9 mouse cellular contexts compared by ENCODE assay signal in genomic region chr1:35385430-35385829, GRCm38 (mm10).
DNase-seq lines count a peak whose midpoint lies in the region; ATAC-seq lines count a peak whose summit lies in the region.
"Had no signal": no experiment of that assay in that cellular context is flagged by ENCODE, and none has a peak within 500 bp of the region (broad histone marks: within the 10 kb centered on the region; RNA-seq: fewer than 3 reads in every experiment).

No protein-coding gene starts in this region.

- no peak overlapping the region for H3K4me2 ChIP-seq in forebrain, embryonic 11.5 days (ENCODE audit: low read depth, low read length, severe bottlenecking)
- no peak overlapping the region for H3K4me2 ChIP-seq in forebrain, embryonic 15.5 days (replicated peaks)
- H3K4me2 ChIP-seq in hindbrain, embryonic 13.5 days: peak overlapping the region; percentile 23; the same call in 1 of the 2 replicates
- H3K4me2 ChIP-seq in neural tube, embryonic 14.5 days (ENCODE audit: low read depth, low read length): peak overlapping the region; percentile 1; the same call in 1 of the 2 replicates
- H3K4me2 ChIP-seq: stomach, embryonic 15.5 days had no signal

- 55% methylated on average over 9 of the region's 9 CpGs for WGBS in forebrain, embryonic 11.5 days
- WGBS in forebrain, embryonic 15.5 days: 54% methylated on average over 9 of the region's 9 CpGs
- WGBS in hindbrain, embryonic 13.5 days: 29% methylated on average over 9 of the region's 9 CpGs
- 16% methylated on average over 9 of the region's 9 CpGs for WGBS in neural tube, embryonic 14.5 days

- no peaks in the 10 kb centered on the region for H3K27me3 ChIP-seq in forebrain, embryonic 11.5 days (ENCODE audit: control insufficient read depth, insufficient read depth, low read length)
- no peaks in the 10 kb centered on the region for H3K27me3 ChIP-seq in forebrain, embryonic 15.5 days
- no peaks in the 10 kb centered on the region for H3K27me3 ChIP-seq in hindbrain, embryonic 13.5 days
- H3K27me3 ChIP-seq in neural tube, embryonic 14.5 days (ENCODE audit: control insufficient read depth, insufficient read depth, low read length): no peaks in the 10 kb centered on the region
- H3K27me3 ChIP-seq: stomach, embryonic 15.5 days had no signal

- intact Hi-C loops in left cerebral cortex, postnatal 36 days (cut with DNase I): loop anchor here (5.0 kb wide), 1 partner anchor 353 kb away; no protein-coding TSS in a partner anchor

- no peak overlapping the region for H3K4me3 ChIP-seq in forebrain, embryonic 11.5 days (ENCODE audit: low read depth, low read length)
- H3K4me3 ChIP-seq in forebrain, embryonic 15.5 days: no peak overlapping the region
- no peak overlapping the region for H3K4me3 ChIP-seq in hindbrain, embryonic 13.5 days
- H3K4me3 ChIP-seq in neural tube, embryonic 14.5 days (ENCODE audit: low read depth, low read length): no peak overlapping the region
- H3K4me3 ChIP-seq: stomach, embryonic 15.5 days had no signal

- no peak overlapping the region for H3K9ac ChIP-seq in forebrain, embryonic 11.5 days (ENCODE audit: low read length)
- H3K9ac ChIP-seq in forebrain, embryonic 15.5 days (replicated peaks): no peak overlapping the region
- peak overlapping the region; percentile 26; the same call in 1 of the 2 replicates for H3K9ac ChIP-seq in hindbrain, embryonic 13.5 days
- no peak overlapping the region for H3K9ac ChIP-seq in neural tube, embryonic 14.5 days (replicated peaks; ENCODE audit: low read depth, low read length)
- H3K9ac ChIP-seq: stomach, embryonic 15.5 days had no signal

- H3K9me3 ChIP-seq in forebrain, embryonic 11.5 days (ENCODE audit: control insufficient read depth, low read length): no peaks in the 10 kb centered on the region
- no peaks in the 10 kb centered on the region for H3K9me3 ChIP-seq in forebrain, embryonic 15.5 days
- H3K9me3 ChIP-seq in hindbrain, embryonic 13.5 days: no peaks in the 10 kb centered on the region
- no peaks in the 10 kb centered on the region for H3K9me3 ChIP-seq in neural tube, embryonic 14.5 days (ENCODE audit: control insufficient read depth, low read length)
- H3K9me3 ChIP-seq: stomach, embryonic 15.5 days had no signal

- no peaks in the 10 kb centered on the region for H3K4me1 ChIP-seq in forebrain, embryonic 11.5 days (replicated peaks; ENCODE audit: control insufficient read depth, insufficient read depth, low read length)
- H3K4me1 ChIP-seq in forebrain, embryonic 15.5 days: no peaks in the 10 kb centered on the region
- peaks cover 5% of the 10 kb centered on the region for H3K4me1 ChIP-seq in hindbrain, embryonic 13.5 days (replicated peaks)
- H3K4me1 ChIP-seq in neural tube, embryonic 14.5 days (ENCODE audit: control insufficient read depth, insufficient read depth, low read length): no peaks in the 10 kb centered on the region
- H3K4me1 ChIP-seq: stomach, embryonic 15.5 days had no signal

- no peaks in the 10 kb centered on the region for H3K36me3 ChIP-seq in forebrain, embryonic 11.5 days (ENCODE audit: control insufficient read depth, insufficient read depth, low read length)
- H3K36me3 ChIP-seq in forebrain, embryonic 15.5 days: no peaks in the 10 kb centered on the region
- no peaks in the 10 kb centered on the region for H3K36me3 ChIP-seq in hindbrain, embryonic 13.5 days
- no peaks in the 10 kb centered on the region for H3K36me3 ChIP-seq in neural tube, embryonic 14.5 days (ENCODE audit: control insufficient read depth, insufficient read depth, low read length)
- H3K36me3 ChIP-seq: stomach, embryonic 15.5 days had no signal

- no peak for ATAC-seq in forebrain, embryonic 11.5 days (replicated peaks; ENCODE audit: low FRiP score)
- ATAC-seq in forebrain, embryonic 15.5 days (replicated peaks): no peak
- ATAC-seq in hindbrain, embryonic 13.5 days (ENCODE audit: low FRiP score): peak; percentile 47; the same call in 1 of the 2 replicates
- peak; percentile 60; the same call in 1 of the 2 replicates for ATAC-seq in neural tube, embryonic 14.5 days (ENCODE audit: low read depth)

- H3K27ac ChIP-seq in forebrain, embryonic 11.5 days (ENCODE audit: low read depth, low read length): no peak overlapping the region
- no peak overlapping the region for H3K27ac ChIP-seq in forebrain, embryonic 15.5 days (replicated peaks)
- H3K27ac ChIP-seq in hindbrain, embryonic 13.5 days: peak overlapping the region; percentile 37; the same call in 1 of the 2 replicates
- no peak overlapping the region for H3K27ac ChIP-seq in neural tube, embryonic 14.5 days (ENCODE audit: low read depth, low read length)
- H3K27ac ChIP-seq: stomach, embryonic 15.5 days had no signal

- DNase-seq in forebrain, embryonic 11.5 days (ENCODE audit: low spot score): peak; percentile 86
- DNase-seq in c-Kit-positive CD71-positive TER-119-negative erythroid progenitor cells, embryonic 14.5 days (ENCODE audit: low read depth): peak; percentile 19
- DNase-seq in frontal cortex, postnatal 10 days (ENCODE audit: low spot score in 2 of 2): peak; percentile 15 to 51
- DNase-seq in left cerebral cortex, postnatal 36 days (ENCODE audit: low spot score in 2 of 2): peak; percentile 64 to 67
- peak; percentile 8 to 13 for DNase-seq in thymus, adult 18-20 months

Comparison
In these comparisons a context has a peak if more than half of its experiments do, and no peak if none do; other contexts are left out.
1. ATAC-seq: peak in hindbrain, embryonic 13.5 days (single experiment) and neural tube, embryonic 14.5 days (single experiment); none in forebrain, embryonic 11.5 days (single experiment) and forebrain, embryonic 15.5 days (single experiment).
2. DNase-seq: peak in every context shown above with its lines; median percentile 86 in forebrain, embryonic 11.5 days; 66 in left cerebral cortex, postnatal 36 days; 33 in frontal cortex, postnatal 10 days; 19 in c-Kit-positive CD71-positive TER-119-negative erythroid progenitor cells, embryonic 14.5 days; 10 in thymus, adult 18-20 months.
3. H3K4me2 ChIP-seq: peak in hindbrain, embryonic 13.5 days (single experiment) and neural tube, embryonic 14.5 days (single experiment); none in forebrain, embryonic 11.5 days (single experiment) and forebrain, embryonic 15.5 days (single experiment).